Mouse (Mus musculus): ENCODE measurements around the gene Olfr1043. TPM values are rescaled to one million over a fixed set of nuclear protein-coding genes. Genes with fewer than 3 reads are reported as not detected.

Olfr1043 gene
- total RNA-seq (2023) = not detected

GRCm38 (mm10) chr2:86167422-86167821 is at the start of gene Olfr1043:
Gene Olfr1043 (minus strand): TSS chr2:86167522.

GRCm38 (mm10) chr2:86202909-86203308 is 35.6 kb upstream of the Olfr1043 start, which contains the start of gene Olfr1045:
Gene Olfr1045 (minus strand): TSS chr2:86203009.

GRCm38 (mm10) chr2:86185583-86185982 is 18.3 kb upstream of the Olfr1043 start, which contains the start of gene Olfr52:
Gene Olfr52 (minus strand): TSS chr2:86185683.

GRCm38 (mm10) chr2:86177720-86178119 is 10.4 kb upstream of the Olfr1043 start, which contains the start of gene Olfr1044:
Gene Olfr1044 (minus strand): TSS chr2:86177820.

GRCm38 (mm10) chr2:86161738-86162137 is 5.6 kb downstream of the Olfr1043 start, which contains the start of gene Olfr1042:
Gene Olfr1042 (minus strand): TSS chr2:86161838.

GRCm38 (mm10) chr2:86146632-86147031 is 20.7 kb downstream of the Olfr1043 start, which contains the start of gene Olfr1040:
Gene Olfr1040 (minus strand): TSS chr2:86146732.

GRCm38 (mm10) chr2:86135828-86136227 is 31.5 kb downstream of the Olfr1043 start, which contains the start of gene Olfr1039:
Gene Olfr1039 (minus strand): TSS chr2:86135928.

Other genes with a start within 250 kb of the Olfr1043 start
- gene Olfr1026, start 246.0 kb downstream of the Olfr1043 start, total RNA-seq (2023) = not detected
- gene Olfr1028, start 217.1 kb downstream of the Olfr1043 start, total RNA-seq (2023) = not detected
- not detected for gene Olfr1029, start 193.6 kb downstream of the Olfr1043 start, total RNA-seq (2023)
- gene Olfr1030, start 188.2 kb downstream of the Olfr1043 start, total RNA-seq (2023) = not detected
- not detected for gene Olfr1031, start 177.2 kb downstream of the Olfr1043 start, total RNA-seq (2023)
- not detected for gene Olfr1032, start 162.0 kb downstream of the Olfr1043 start, total RNA-seq (2023)
- gene Olfr1033, start 146.9 kb downstream of the Olfr1043 start, total RNA-seq (2023) = not detected
- not detected for gene Olfr1034, start 121.7 kb downstream of the Olfr1043 start, total RNA-seq (2023)
- not detected for gene Olfr1036, start 93.5 kb downstream of the Olfr1043 start, total RNA-seq (2023)
- not detected for gene Olfr1037, start 80.1 kb downstream of the Olfr1043 start, total RNA-seq (2023)
- not detected for gene Olfr1039, start 31.6 kb downstream of the Olfr1043 start, total RNA-seq (2023)
- not detected for gene Olfr1040, start 20.8 kb downstream of the Olfr1043 start, total RNA-seq (2023)
- not detected for gene Olfr1042, start 5.7 kb downstream of the Olfr1043 start, total RNA-seq (2023)
- not detected for gene Olfr1044, start 10.3 kb upstream of the Olfr1043 start, total RNA-seq (2023)
- gene Olfr52, start 18.2 kb upstream of the Olfr1043 start, total RNA-seq (2023) = not detected
- not detected for gene Olfr1045, start 35.5 kb upstream of the Olfr1043 start, total RNA-seq (2023)
- not detected for gene Olfr1046, start 51.8 kb upstream of the Olfr1043 start, total RNA-seq (2023)
- gene Olfr1047, start 63.9 kb upstream of the Olfr1043 start, total RNA-seq (2023) = not detected
- not detected for gene Olfr1048, start 72.8 kb upstream of the Olfr1043 start, total RNA-seq (2023)
- not detected for gene Olfr1049, start 90.8 kb upstream of the Olfr1043 start, total RNA-seq (2023)
- gene Olfr1051, start 111.6 kb upstream of the Olfr1043 start, total RNA-seq (2023) = not detected
- not detected for gene Olfr1052, start 124.9 kb upstream of the Olfr1043 start, total RNA-seq (2023)
- not detected for gene Olfr1053, start 147.8 kb upstream of the Olfr1043 start, total RNA-seq (2023)
- gene Olfr1054, start 167.9 kb upstream of the Olfr1043 start, total RNA-seq (2023) = not detected
- not detected for gene Olfr1055, start 182.8 kb upstream of the Olfr1043 start, total RNA-seq (2023)
- not detected for gene Olfr1056, start 194.9 kb upstream of the Olfr1043 start, total RNA-seq (2023)
- gene Olfr1057, start 210.9 kb upstream of the Olfr1043 start, total RNA-seq (2023) = not detected
- gene Olfr1058, start 221.0 kb upstream of the Olfr1043 start, total RNA-seq (2023) = not detected
- not detected for gene Olfr1061, start 246.5 kb upstream of the Olfr1043 start, total RNA-seq (2023)

All from T-cell, adult 66 days (primary cell).